Mouse (Mus musculus): ENCODE results near the gene Ciao2a.

DNA sequence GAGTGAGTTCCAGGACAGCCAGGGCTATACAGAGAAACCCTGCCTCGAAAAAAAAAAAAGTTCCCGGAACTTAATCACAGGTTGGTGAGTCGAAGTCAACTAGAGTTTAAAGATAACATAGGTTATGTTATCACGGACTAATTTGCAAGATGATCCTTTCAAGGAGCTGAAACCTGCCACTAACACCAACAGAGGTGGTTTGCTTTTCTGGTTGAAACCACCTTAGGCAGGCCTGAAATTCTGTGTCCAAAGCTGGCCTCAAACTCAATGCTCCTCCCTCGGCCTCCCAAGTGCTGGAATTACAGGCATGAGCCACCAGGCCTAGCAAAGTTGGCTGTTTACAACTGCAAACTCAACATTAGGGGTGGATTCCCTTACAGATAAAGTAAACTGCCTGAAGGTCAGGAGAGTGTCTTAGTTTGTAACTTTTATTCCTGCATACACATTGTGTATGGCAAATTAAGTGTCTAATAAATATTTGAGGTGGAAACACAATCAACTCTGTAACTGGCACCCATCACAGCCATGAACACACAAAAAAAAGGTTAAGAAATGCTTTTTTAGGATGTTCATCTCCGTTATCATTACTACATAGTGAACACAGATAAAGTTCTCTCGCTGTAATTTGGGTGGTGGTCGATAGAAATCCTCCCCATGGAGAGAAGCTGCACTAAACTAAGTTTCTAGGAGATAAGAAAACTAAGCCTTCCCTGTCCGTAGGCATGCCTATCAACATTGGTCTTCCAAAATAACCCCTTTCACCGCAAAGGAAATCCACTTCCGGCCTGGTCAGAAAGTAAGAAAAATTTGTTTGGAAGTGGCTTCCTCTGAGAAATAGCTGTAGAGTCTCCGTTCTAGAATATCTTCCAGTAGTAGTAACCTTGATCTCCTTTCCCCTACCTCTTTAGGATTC is 612 bp upstream of the Ciao2a start:
- TF ChIP-seq CTCF (IDR thresholded peaks at IDR 0.05; ENCODE audit: extremely low read depth, insufficient read length, insufficient replicate concordance, low read depth, low read length) (no peak), POLR2A (IDR thresholded peaks at IDR 0.05; ENCODE audit: low read depth, low read length) (no peak)

Data from small intestine, adult 2 months (tissue).